Mouse (Mus musculus) midbrain, embryonic 11.5 days (tissue): ENCODE data around the gene Hbp1. TPM values are rescaled to one million over a fixed set of nuclear protein-coding genes. Genes with fewer than 3 reads are reported as not detected.

Source experiments
- ATAC-seq: fragments of 200-750 bp; cut with Nextera tagmentation; 2 replicates; pipeline ENCODE4 v1.8.0; 2017; ENCODE audit warnings: moderate TSS enrichment, moderate library complexity; ENCODE audit not compliant: low FRiP score
- DNase-seq: peaks from one replicate; pipeline ENCODE4 v3.0.0; 2015; ENCODE audit warnings: low spot score; ENCODE audit errors: missing footprints
- H3K27ac ChIP-seq: fragments of 300-500 bp; sonication (generic); 2 replicates; pipeline ENCODE4 v1.5.1; 2014; ENCODE audit warnings: low read depth, low read length
- H3K27me3 ChIP-seq: fragments of 300-500 bp; sonication (generic); 2 replicates; pipeline ENCODE4 v1.6.1; 2014; ENCODE audit warnings: mild to moderate bottlenecking, low read length, moderate library complexity, mixed read lengths; ENCODE audit not compliant: control insufficient read depth, insufficient read depth
- H3K36me3 ChIP-seq: fragments of 300-500 bp; sonication (generic); 2 replicates; pipeline ENCODE4 v1.6.1; 2014; ENCODE audit warnings: mild to moderate bottlenecking, low read length, moderate library complexity, mixed read lengths; ENCODE audit not compliant: control insufficient read depth, insufficient read depth
- H3K4me1 ChIP-seq: fragments of 300-500 bp; sonication (generic); 2 replicates; pipeline ENCODE4 v1.6.1; 2014; ENCODE audit warnings: low read length; ENCODE audit not compliant: control insufficient read depth, insufficient read depth
- H3K4me2 ChIP-seq: fragments of 300-500 bp; sonication (generic); 2 replicates; pipeline ENCODE4 v1.6.1; 2014; ENCODE audit warnings: mild to moderate bottlenecking, moderate library complexity
- H3K4me3 ChIP-seq: fragments of 300-500 bp; sonication (generic); 2 replicates; pipeline ENCODE4 v1.5.1; 2014; ENCODE audit warnings: low read depth, low read length
- H3K9ac ChIP-seq: fragments of 300-500 bp; sonication (generic); 2 replicates; pipeline ENCODE4 v1.6.1; 2014; ENCODE audit warnings: low read length
- H3K9me3 ChIP-seq: fragments of 300-500 bp; sonication (generic); 2 replicates; pipeline ENCODE4 v1.6.1; 2016; ENCODE audit warnings: low read length; ENCODE audit not compliant: control insufficient read depth
- WGBS: fragments of 180-500 bp; shearing (Covaris S2); extraction: QIAGEN DNeasy Blood & Tissue Kit; methylation state at CpG from one replicate; pipeline ENCODE4 v1.1.7; 2014; 5-methylcytosine and 5-hydroxymethylcytosine counted together
- polyA plus RNA-seq: library from polyadenylated mRNA; unstranded; fragments of >200 nt; fragmentation: Nextera tagmentation; extraction: Ambion mirVana; gene quantifications from 2 replicates; pipeline ENCODE4 v1.2.1, GENCODE M21; 2014

Hbp1 gene
- polyA plus RNA-seq, 1 experiment from 2014 or later: 88.8 TPM

DNA sequence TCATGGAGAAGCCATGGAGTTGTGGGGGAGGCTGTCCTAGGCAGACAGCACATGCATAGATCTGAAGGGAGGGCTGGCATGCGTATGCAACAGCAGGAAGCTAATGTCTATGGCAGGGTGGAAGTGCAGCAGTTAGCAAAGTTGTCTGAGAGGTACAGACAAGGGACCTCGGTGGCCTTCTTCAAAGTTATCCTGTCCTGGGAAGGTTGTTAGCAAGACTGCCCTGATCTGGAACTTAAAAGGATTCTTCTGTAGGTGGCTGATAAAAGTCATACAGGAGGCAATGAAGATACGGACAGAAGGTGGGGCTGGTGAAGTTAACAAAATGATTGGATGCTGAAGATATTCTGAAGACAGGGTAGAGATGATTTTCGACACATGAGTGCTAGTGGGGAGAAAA, 16.1 kb upstream of the Hbp1 start:
- ATAC-seq (no peak), DNase-seq (no peak)
- H3K27me3 ChIP-seq: no peaks in the 10 kb centered on the region
- 86% methylated on average over 4 of the region's 4 CpGs for WGBS
- H3K27ac ChIP-seq: no peak overlapping the region
- H3K4me3 ChIP-seq: no peak overlapping the region
- no peaks in the 10 kb centered on the region for H3K36me3 ChIP-seq
- H3K9me3 ChIP-seq: no peaks in the 10 kb centered on the region
- no peaks in the 10 kb centered on the region for H3K4me1 ChIP-seq
- H3K9ac ChIP-seq: no peak overlapping the region
- H3K4me2 ChIP-seq: no peak overlapping the region

DNA sequence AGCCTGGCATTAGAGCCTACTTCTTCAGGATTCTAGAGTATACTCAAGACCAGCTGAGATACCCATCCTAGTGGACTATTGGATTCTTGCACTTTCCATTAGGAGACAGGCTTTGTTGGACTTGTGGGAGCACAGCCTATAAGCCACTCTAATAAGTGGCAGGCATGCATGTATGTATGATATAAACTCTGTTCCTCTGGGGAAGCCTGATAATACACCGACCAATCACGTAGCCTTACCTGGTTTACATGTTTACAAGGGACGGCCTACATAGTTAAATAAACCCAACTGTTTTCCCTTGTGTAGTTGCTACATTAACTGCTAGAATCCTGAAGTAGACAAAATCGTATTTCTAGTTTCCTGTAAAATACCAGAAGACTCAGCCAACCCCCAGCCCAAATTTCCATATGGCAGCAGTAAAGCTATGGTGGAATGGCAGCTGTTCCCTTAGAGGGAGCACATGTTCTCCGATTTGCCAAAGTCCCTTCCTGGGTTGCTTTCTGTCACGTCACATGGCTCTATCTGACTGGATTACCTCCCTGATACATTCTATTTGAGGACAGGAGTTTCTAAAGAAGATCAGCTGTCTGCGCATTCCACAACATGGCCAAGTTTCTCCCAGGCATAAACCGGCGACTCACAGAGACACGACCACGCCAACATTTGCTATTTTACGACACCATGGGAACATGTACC, 15.3 kb upstream of the Hbp1 start:
- H3K4me1 ChIP-seq: no peaks in the 10 kb centered on the region
- H3K9ac ChIP-seq: no peak overlapping the region
- no peak overlapping the region for H3K4me3 ChIP-seq
- DNase-seq (no peak), ATAC-seq (no peak)
- WGBS: 91% methylated on average over 12 of the region's 12 CpGs
- H3K36me3 ChIP-seq: no peaks in the 10 kb centered on the region
- H3K27me3 ChIP-seq: no peaks in the 10 kb centered on the region
- no peak overlapping the region for H3K27ac ChIP-seq
- H3K4me2 ChIP-seq: no peak overlapping the region
- no peaks in the 10 kb centered on the region for H3K9me3 ChIP-seq

- WGBS: 88% methylated on average over 6 of the region's 6 CpGs
- DNase-seq (no peak), ATAC-seq (no peak)
- H3K9me3 ChIP-seq: no peaks in the 10 kb centered on the region
- H3K27me3 ChIP-seq: no peaks in the 10 kb centered on the region
- no peak overlapping the region for H3K9ac ChIP-seq
- no peak overlapping the region for H3K4me2 ChIP-seq
- no peaks in the 10 kb centered on the region for H3K36me3 ChIP-seq
- H3K4me1 ChIP-seq: no peaks in the 10 kb centered on the region
- H3K27ac ChIP-seq: no peak overlapping the region
- H3K4me3 ChIP-seq: no peak overlapping the region
Measured at GRCm38 (mm10) chr12:31964074-31964473, 13.7 kb upstream of the Hbp1 start.

DNA sequence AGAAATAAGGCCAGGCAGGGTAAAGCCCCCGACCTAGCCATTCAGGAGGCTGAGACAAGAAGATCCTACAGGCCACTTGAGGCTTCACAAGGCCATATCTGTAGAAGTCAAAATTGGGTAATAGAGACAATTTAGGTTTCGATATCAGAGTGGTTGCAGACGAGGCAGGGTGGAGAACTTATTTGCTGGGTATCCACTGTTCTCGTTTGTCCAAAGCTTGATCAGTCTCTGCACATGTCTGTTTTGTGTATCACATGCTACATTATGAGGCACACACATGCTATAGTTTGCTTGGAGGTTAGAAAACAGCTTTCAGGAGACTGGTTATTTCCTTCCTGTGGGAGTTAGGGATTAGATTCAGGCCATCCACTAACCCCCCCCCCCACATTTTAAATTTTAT, 5.5 kb upstream of the Hbp1 start:
- DNase-seq (no peak), ATAC-seq (no peak)
- no peak overlapping the region for H3K4me2 ChIP-seq
- no peaks in the 10 kb centered on the region for H3K9me3 ChIP-seq
- no peak overlapping the region for H3K4me3 ChIP-seq
- no peaks in the 10 kb centered on the region for H3K36me3 ChIP-seq
- WGBS: 87% methylated on average over 4 of the region's 4 CpGs
- H3K27me3 ChIP-seq: no peaks in the 10 kb centered on the region
- no peak overlapping the region for H3K27ac ChIP-seq
- H3K9ac ChIP-seq: no peak overlapping the region
- H3K4me1 ChIP-seq: peaks cover 4% of the 10 kb centered on the region; the same call in 1 of the 2 replicates

DNA sequence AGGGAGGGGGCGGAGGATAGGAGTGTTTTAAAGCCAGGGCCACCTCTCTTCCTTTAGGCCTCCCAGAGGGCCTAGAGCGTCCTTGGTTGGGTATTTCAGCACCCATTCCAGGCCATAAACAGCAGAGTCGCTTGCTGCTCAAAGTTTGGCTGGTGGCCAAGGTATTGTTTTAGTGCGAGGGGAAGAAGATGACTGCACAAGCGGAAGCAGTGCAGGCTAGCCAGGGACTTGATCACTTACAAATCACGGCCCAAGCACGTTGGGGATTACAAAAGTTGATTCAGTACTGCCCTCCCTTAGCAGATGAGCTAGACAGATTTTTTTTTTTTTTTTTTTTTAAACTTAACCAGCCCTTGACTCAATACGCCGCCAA, 310 bp upstream of the Hbp1 start:
- Histone ChIP-seq H3K9ac (peak overlapping the region; percentile 9; the same call in 1 of the 2 replicates), H3K27ac (peak overlapping the region; percentile 0; the same call in 1 of the 2 replicates), H3K4me1 (peaks cover 4% of the 10 kb centered on the region; the same call in 1 of the 2 replicates), H3K4me2 (peak overlapping the region; percentile 46), H3K9me3 (no peaks in the 10 kb centered on the region), H3K4me3 (peak overlapping the region; percentile 33), H3K27me3 (no peaks in the 10 kb centered on the region), H3K36me3 (no peaks in the 10 kb centered on the region)
- ATAC-seq (no peak), DNase-seq (no peak)
- WGBS: 10% methylated on average over 9 of the region's 9 CpGs

GRCm38 (mm10) chr12:31949193-31949741, 1.1 kb downstream of the Hbp1 start:
- Histone ChIP-seq H3K4me2 (peak overlapping the region; percentile 52), H3K4me1 (peaks cover 4% of the 10 kb centered on the region; the same call in 1 of the 2 replicates), H3K4me3 (peak overlapping the region; percentile 92), H3K36me3 (no peaks in the 10 kb centered on the region), H3K27me3 (no peaks in the 10 kb centered on the region), H3K27ac (peak overlapping the region; percentile 98), H3K9me3 (no peaks in the 10 kb centered on the region), H3K9ac (peak overlapping the region; percentile 84)
- ATAC-seq: peak; percentile 85
- under 1% methylated on average over 53 of the region's 58 CpGs for WGBS
- DNase-seq: peak; percentile 98

GRCm38 (mm10) chr12:31948101-31949000, 2.0 kb downstream of the Hbp1 start:
- Histone ChIP-seq H3K27me3 (no peaks in the 10 kb centered on the region), H3K4me1 (peaks cover 4% of the 10 kb centered on the region; the same call in 1 of the 2 replicates), H3K9me3 (no peaks in the 10 kb centered on the region), H3K4me2 (peak overlapping the region; percentile 52), H3K36me3 (peaks cover 5% of the 10 kb centered on the region; the same call in 1 of the 2 replicates), H3K4me3 (peak overlapping the region; percentile 92), H3K27ac (peak overlapping the region; percentile 98), H3K9ac (peak overlapping the region; percentile 84)
- no peak for ATAC-seq
- peak; percentile 86 for DNase-seq
- 28% methylated on average over 7 of the region's 7 CpGs for WGBS

GRCm38 (mm10) chr12:31947476-31947875, 2.9 kb downstream of the Hbp1 start:
- H3K4me3 ChIP-seq: no peak overlapping the region
- H3K27ac ChIP-seq: no peak overlapping the region
- no peaks in the 10 kb centered on the region for H3K27me3 ChIP-seq
- peaks cover 9% of the 10 kb centered on the region; the same call in 1 of the 2 replicates for H3K36me3 ChIP-seq
- H3K9me3 ChIP-seq: no peaks in the 10 kb centered on the region
- H3K4me2 ChIP-seq: no peak overlapping the region
- peaks cover 4% of the 10 kb centered on the region; the same call in 1 of the 2 replicates for H3K4me1 ChIP-seq
- DNase-seq (peak; percentile 85), ATAC-seq (no peak)
- no peak overlapping the region for H3K9ac ChIP-seq
- 95% methylated on average over 5 of the region's 5 CpGs for WGBS
